ENCODE assay signal across 1 mouse cellular context in the genomic region with DNA sequence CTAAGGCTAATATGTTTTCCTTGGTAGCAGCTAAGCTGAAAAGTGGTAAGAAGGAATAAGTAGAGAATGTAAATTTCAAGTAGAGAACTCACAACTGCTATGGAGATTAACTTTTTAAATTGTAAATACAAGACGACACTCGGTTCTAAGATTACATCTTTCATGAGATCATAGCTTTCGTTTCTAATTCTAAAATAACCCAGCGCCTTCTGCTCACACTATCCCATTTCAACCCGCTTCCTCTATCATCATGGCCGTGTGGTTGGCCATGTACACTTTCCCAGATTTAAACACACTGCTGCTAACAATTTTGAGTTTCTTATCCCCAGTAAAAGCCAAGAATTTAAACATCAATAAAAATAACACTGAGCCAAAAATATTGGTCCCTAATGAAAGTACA.
A peak's percentile ranks its signal among the peaks of the same experiment; 100 is the strongest.
TF ChIP-seq lines count a peak whose summit lies in the region.

No protein-coding gene starts in this region.

TF ChIP-seq in CH12.LX, 34 proteins besides CTCF, POLR2A, EP300 and RAD21 (continued from another document):
- TF ChIP-seq USF2 (conservative IDR thresholded peaks at IDR 0.05; ENCODE audit: low read depth, low read length) (no peak), ZMIZ1 (IDR thresholded peaks at IDR 0.05; ENCODE audit: low read depth, low read length) (no peak), RCOR1 (conservative IDR thresholded peaks at IDR 0.05; ENCODE audit: low read depth, low read length) (no peak), NRF1 (IDR thresholded peaks at IDR 0.05; ENCODE audit: low read depth, low read length) (no peak), UBTF (IDR thresholded peaks at IDR 0.05; ENCODE audit: low read depth, low read length) (no peak), JUND (conservative IDR thresholded peaks at IDR 0.05; ENCODE audit: low read depth, low read length) (peak; percentile 53; the same call in 1 of the 2 replicates)
